Mouse (Mus musculus) kidney, postnatal 0 days (tissue): ENCODE data around the gene Capn2. TPM values are rescaled to one million over a fixed set of nuclear protein-coding genes. Genes with fewer than 3 reads are reported as not detected.

Experiments
- ATAC-seq: fragments of 200-750 bp; cut with Nextera tagmentation; replicated peaks from 2 replicates; pipeline ENCODE4 v1.8.0; 2017; ENCODE audit warnings: low read depth, moderate number of reproducible peaks, moderate TSS enrichment, moderate library complexity; ENCODE audit not compliant: low FRiP score
- DNase-seq: peaks from one replicate; pipeline ENCODE4 v3.0.0-alpha.2; 2016; ENCODE audit warnings: low spot score
- H3K27ac ChIP-seq: fragments of 300-500 bp; sonication (generic); 2 replicates; pipeline ENCODE4 v1.5.1; 2014; ENCODE audit warnings: mild to moderate bottlenecking
- H3K27me3 ChIP-seq: fragments of 300-500 bp; sonication (generic); 2 replicates; pipeline ENCODE4 v1.6.1; 2014; ENCODE audit warnings: low read length, mixed read lengths; ENCODE audit not compliant: insufficient read depth
- H3K36me3 ChIP-seq: fragments of 300-500 bp; sonication (generic); 2 replicates; pipeline ENCODE4 v1.6.1; 2014; ENCODE audit warnings: low read length, mixed read lengths; ENCODE audit not compliant: insufficient read depth
- H3K4me1 ChIP-seq: fragments of 300-500 bp; sonication (generic); replicated peaks from 2 replicates; pipeline ENCODE4 v1.6.1; 2014; ENCODE audit warnings: antibody characterized with exemption, low read length, mixed read lengths; ENCODE audit not compliant: insufficient read depth
- H3K4me2 ChIP-seq: fragments of 300-500 bp; sonication (generic); 2 replicates; pipeline ENCODE4 v1.6.1; 2014; ENCODE audit warnings: mild to moderate bottlenecking, low read length, moderate library complexity, mixed read lengths
- H3K4me3 ChIP-seq: fragments of 300-500 bp; sonication (generic); replicated peaks from 2 replicates; pipeline ENCODE4 v1.5.1; 2014; ENCODE audit warnings: low read depth, low read length
- H3K9ac ChIP-seq: fragments of 300-500 bp; sonication (generic); 2 replicates; pipeline ENCODE4 v1.6.1; 2014; ENCODE audit warnings: low read depth, low read length
- H3K9me3 ChIP-seq: fragments of 300-500 bp; sonication (generic); replicated peaks from 2 replicates; pipeline ENCODE4 v1.6.1; 2016; ENCODE audit warnings: low read length, inconsistent platforms, mixed read lengths
- CTCF ChIP-seq: IDR thresholded peaks from 2 replicates; pipeline ENCODE4 v1.5.1; 2016; ENCODE audit warnings: antibody characterized with exemption, low read depth, mild to moderate bottlenecking, moderate library complexity
- WGBS: fragments of 180-500 bp; shearing (Covaris S2); extraction: QIAGEN DNeasy Blood & Tissue Kit; methylation state at CpG from one replicate; pipeline ENCODE4 v1.1.7; 2014; 5-methylcytosine and 5-hydroxymethylcytosine counted together
- polyA plus RNA-seq: library from polyadenylated mRNA; unstranded; fragments of >200 nt; fragmentation: Nextera tagmentation; extraction: Ambion mirVana; gene quantifications from 2 replicates; pipeline ENCODE4 v1.2.1, GENCODE M21; 2015

The Capn2 gene
- polyA plus RNA-seq, 1 experiment from 2014 or later = 95.1 TPM

- H3K9ac ChIP-seq = no peak overlapping the region
- 15% methylated on average over 3 of the region's 3 CpGs for WGBS
- TF ChIP-seq CTCF = peak; percentile 93
- no peaks in the 10 kb centered on the region for H3K9me3 ChIP-seq
- no peak overlapping the region for H3K27ac ChIP-seq
- H3K27me3 ChIP-seq = no peaks in the 10 kb centered on the region
- no peaks in the 10 kb centered on the region for H3K36me3 ChIP-seq
- ATAC-seq = peak; percentile 58
- 0 out of 2 replicates have a peak, but pooled peaks cover 4% of the 10 kb centered on the region for H3K4me1 ChIP-seq
- no peak overlapping the region for H3K4me3 ChIP-seq
- DNase-seq = peak; percentile 73
- H3K4me2 ChIP-seq = no peak overlapping the region
Observed at GRCm38 (mm10) chr1:182560390-182561098, 43.1 kb upstream of the Capn2 start.

- TF ChIP-seq CTCF = no peak
Observed at GRCm38 (mm10) chr1:182559530-182559929, 42.1 kb upstream of the Capn2 start.

GRCm38 (mm10) chr1:182558271-182558670, 40.9 kb upstream of the Capn2 start:
- Histone ChIP-seq H3K27ac (no peak overlapping the region), H3K36me3 (no peaks in the 10 kb centered on the region), H3K27me3 (no peaks in the 10 kb centered on the region), H3K4me3 (no peak overlapping the region), H3K4me2 (no peak overlapping the region), H3K4me1 (0 out of 2 replicates have a peak, but pooled peaks cover 4% of the 10 kb centered on the region), H3K9me3 (no peaks in the 10 kb centered on the region), H3K9ac (no peak overlapping the region)
- no peak for TF ChIP-seq CTCF
- ATAC-seq (no peak), DNase-seq (no peak)
- WGBS = 82% methylated on average over 4 of the region's 4 CpGs

More at GRCm38 (mm10) chr1:182559530-182559929, 42.1 kb upstream of the Capn2 start:
- Histone ChIP-seq H3K27me3 (no peaks in the 10 kb centered on the region), H3K27ac (no peak overlapping the region), H3K4me2 (no peak overlapping the region), H3K9me3 (no peaks in the 10 kb centered on the region), H3K9ac (no peak overlapping the region), H3K4me1 (0 out of 2 replicates have a peak, but pooled peaks cover 4% of the 10 kb centered on the region), H3K36me3 (no peaks in the 10 kb centered on the region), H3K4me3 (no peak overlapping the region)
- ATAC-seq = no peak
- 83% methylated on average over 10 of the region's 11 CpGs for WGBS
- no peak for DNase-seq

- no peaks in the 10 kb centered on the region for H3K9me3 ChIP-seq
- DNase-seq (peak; percentile 63), ATAC-seq (no peak; the same call in 1 of the 2 replicates)
- H3K4me1 ChIP-seq = no peaks in the 10 kb centered on the region
- no peak overlapping the region for H3K4me2 ChIP-seq
- no peak overlapping the region for H3K27ac ChIP-seq
- 66% methylated on average over 12 of the region's 12 CpGs for WGBS
- TF ChIP-seq CTCF = peak; percentile 76
- H3K27me3 ChIP-seq = no peaks in the 10 kb centered on the region
- no peak overlapping the region for H3K4me3 ChIP-seq
- no peak overlapping the region for H3K9ac ChIP-seq
- no peaks in the 10 kb centered on the region for H3K36me3 ChIP-seq
Observed at GRCm38 (mm10) chr1:182553649-182554375, 36.4 kb upstream of the Capn2 start.

GRCm38 (mm10) chr1:182550761-182551160, 33.4 kb upstream of the Capn2 start:
- Histone ChIP-seq H3K27ac (no peak overlapping the region), H3K36me3 (no peaks in the 10 kb centered on the region), H3K9ac (no peak overlapping the region), H3K4me3 (no peak overlapping the region), H3K4me1 (no peaks in the 10 kb centered on the region), H3K27me3 (no peaks in the 10 kb centered on the region), H3K4me2 (no peak overlapping the region), H3K9me3 (no peaks in the 10 kb centered on the region)
- WGBS = 82% methylated on average over 8 of the region's 8 CpGs
- no peak for ATAC-seq
- DNase-seq = no peak
- no peak for TF ChIP-seq CTCF

- Histone ChIP-seq H3K27me3 (no peaks in the 10 kb centered on the region), H3K4me3 (no peak overlapping the region), H3K9ac (no peak overlapping the region), H3K9me3 (no peaks in the 10 kb centered on the region), H3K27ac (no peak overlapping the region), H3K4me2 (no peak overlapping the region), H3K4me1 (no peaks in the 10 kb centered on the region), H3K36me3 (no peaks in the 10 kb centered on the region)
- DNase-seq = no peak
- WGBS = 73% methylated on average over 1 of the region's 1 CpGs
- ATAC-seq = no peak
- no peak for TF ChIP-seq CTCF
Observed at GRCm38 (mm10) chr1:182543906-182544305, 26.5 kb upstream of the Capn2 start.
